Mouse (Mus musculus) common myeloid progenitor, adult 5-6 weeks (primary cell): ENCODE measurements around the gene Fkbp9. TPM values are rescaled to one million over a fixed set of nuclear protein-coding genes. Genes with fewer than 3 reads are reported as not detected.

ENCODE experiments used
- total RNA-seq: library from RNA; stranded (forward); fragments of 200-1000, 187-1606 nt; gene quantifications from 2 replicates; pipeline ENCODE4 v1.2.3, GENCODE M21; 2017

Gene Fkbp9
- total RNA-seq, 1 experiment from 2014 or later, result 16.6 TPM

Other genes starting within 250 kb of the Fkbp9 start
- gene Lsm5, start 127.3 kb upstream of the Fkbp9 start, total RNA-seq, result 136 and 161 TPM in 2 replicates
- gene Avl9, start 117.2 kb upstream of the Fkbp9 start, total RNA-seq, result 24.2 and 31.6 TPM in 2 replicates
- 46.2 and 48.8 TPM in 2 replicates for gene Kbtbd2, start 34.2 kb upstream of the Fkbp9 start, total RNA-seq
- 91.8 and 99.7 TPM in 2 replicates for gene Nt5c3, start 91.9 kb downstream of the Fkbp9 start, total RNA-seq
- 1.4 and 1.7 TPM in 2 replicates for gene Vmn1r4, start 92.0 kb downstream of the Fkbp9 start, total RNA-seq
- not detected in 2 replicates for gene Vmn1r5, start 138.2 kb downstream of the Fkbp9 start, total RNA-seq
- not detected in 2 replicates for gene Vmn1r6, start 165.2 kb downstream of the Fkbp9 start, total RNA-seq
- gene Vmn1r7, start 193.3 kb downstream of the Fkbp9 start, total RNA-seq, result not detected in 2 replicates
- gene Vmn1r8, start 200.2 kb downstream of the Fkbp9 start, total RNA-seq, result not detected in 2 replicates
- gene Vmn1r9, start 234.7 kb downstream of the Fkbp9 start, total RNA-seq, result not detected in 2 replicates